Mouse (Mus musculus) neutrophil, adult 5-6 weeks (primary cell): ENCODE results near the gene Afp. TPM values are rescaled to one million over a fixed set of nuclear protein-coding genes. Genes with fewer than 3 reads are reported as not detected.

Source experiments
- ATAC-seq: fragments of 151-379, 151-347 bp; 2 replicates; pipeline ENCODE4 v1.8.0; 2017; ENCODE audit warnings: mild to moderate bottlenecking, moderate TSS enrichment; ENCODE audit not compliant: insufficient number of reproducible peaks, poor library complexity, low FRiP score, severe bottlenecking; ENCODE audit errors: extremely low read depth
- total RNA-seq: library from RNA; stranded (forward); fragments of 200-1000 nt; gene quantifications from 2 replicates; pipeline ENCODE4 v1.2.3, GENCODE M21; 2017

Afp gene
- total RNA-seq, 1 experiment from 2014 or later = 3.3 TPM

GRCm38 (mm10) chr5:90501752-90502151 is 11.2 kb downstream of the Afp start:
- ATAC-seq = no peak

GRCm38 (mm10) chr5:90504742-90505141 is 14.2 kb downstream of the Afp start:
- peak; percentile 18; the same call in 1 of the 2 replicates for ATAC-seq

- ATAC-seq = no peak
Observed at GRCm38 (mm10) chr5:90506507-90506906, 16.0 kb downstream of the Afp start.

- no peak for ATAC-seq
Observed at GRCm38 (mm10) chr5:90507411-90507949, 16.9 kb downstream of the Afp start.

- ATAC-seq = no peak
Observed at GRCm38 (mm10) chr5:90509828-90510592, 19.5 kb downstream of the Afp start.

GRCm38 (mm10) chr5:90512288-90512955 is 21.9 kb downstream of the Afp start:
- no peak for ATAC-seq

GRCm38 (mm10) chr5:90515561-90515960 is 25.0 kb downstream of the Afp start:
- ATAC-seq = no peak

GRCm38 (mm10) chr5:90518356-90519100 is 28.0 kb downstream of the Afp start, which contains the start of gene Afm:
Gene Afm (plus strand): TSS chr5:90518932.
- ATAC-seq = no peak

GRCm38 (mm10) chr5:90551191-90551590 is 60.7 kb downstream of the Afp start:
- ATAC-seq = no peak

- ATAC-seq = no peak
Observed at GRCm38 (mm10) chr5:90556052-90556451, 65.5 kb downstream of the Afp start.

Other genes starting within 250 kb of the Afp start
- 135 and 138 TPM in 2 replicates for gene Ankrd17, start 124.2 kb upstream of the Afp start, total RNA-seq
- gene Gm9958, start 123.5 kb upstream of the Afp start, total RNA-seq = 3.5 and 4.4 TPM in 2 replicates
- not detected in 2 replicates for gene Alb, start 29.8 kb upstream of the Afp start, total RNA-seq
- not detected in 2 replicates for gene Afm, start 28.2 kb downstream of the Afp start, total RNA-seq
- gene 5830473C10Rik, start 70.4 kb downstream of the Afp start, total RNA-seq = not detected in 2 replicates
- gene Rassf6, start 149.9 kb downstream of the Afp start, total RNA-seq = 4.8 and 5.5 TPM in 2 replicates